Mouse (Mus musculus): ENCODE data around the gene Mettl8.
A peak's percentile ranks its signal among the peaks of the same experiment; 100 is the strongest.

The Mettl8 gene

GRCm38 (mm10) chr2:71055300-71056114, at the start of gene Mettl8, which contains the start of gene Dcaf17:
Gene Mettl8 (minus strand): TSS chr2:71055583.
Gene Dcaf17 (plus strand): TSS chr2:71055328.
- DNase-seq = peak; percentile 91

- DNase-seq = no peak
Observed at GRCm38 (mm10) chr2:71104696-71105095, 49.3 kb upstream of the Mettl8 start.

GRCm38 (mm10) chr2:71103292-71103680, 47.9 kb upstream of the Mettl8 start:
- no peak for DNase-seq

- no peak for DNase-seq
Observed at GRCm38 (mm10) chr2:71102621-71103291, 47.4 kb upstream of the Mettl8 start.

GRCm38 (mm10) chr2:71096170-71096569, 40.8 kb upstream of the Mettl8 start:
- DNase-seq = no peak

GRCm38 (mm10) chr2:71090660-71091445, 35.5 kb upstream of the Mettl8 start:
- no peak for DNase-seq

- no peak for DNase-seq
Observed at GRCm38 (mm10) chr2:71089766-71090165, 34.4 kb upstream of the Mettl8 start.

- no peak for DNase-seq
Observed at GRCm38 (mm10) chr2:71083454-71084193, 28.2 kb upstream of the Mettl8 start.

- peak; percentile 75 for DNase-seq
Observed at GRCm38 (mm10) chr2:71082416-71082815, 27.0 kb upstream of the Mettl8 start.

GRCm38 (mm10) chr2:71073828-71074227, 18.4 kb upstream of the Mettl8 start:
- no peak for DNase-seq

GRCm38 (mm10) chr2:71073330-71073729, 17.9 kb upstream of the Mettl8 start:
- no peak for DNase-seq

- DNase-seq = no peak
Observed at GRCm38 (mm10) chr2:71071601-71072000, 16.2 kb upstream of the Mettl8 start.

GRCm38 (mm10) chr2:71056115-71056835, 892 bp upstream of the Mettl8 start:
- no peak for DNase-seq

- no peak for DNase-seq
Observed at GRCm38 (mm10) chr2:71054716-71055115, 667 bp downstream of the Mettl8 start.

GRCm38 (mm10) chr2:71050511-71050910, 4.9 kb downstream of the Mettl8 start:
- no peak for DNase-seq

GRCm38 (mm10) chr2:71048896-71049295, 6.5 kb downstream of the Mettl8 start:
- no peak for DNase-seq

- DNase-seq = no peak
Observed at GRCm38 (mm10) chr2:71046751-71047320, 8.5 kb downstream of the Mettl8 start.

GRCm38 (mm10) chr2:71046151-71046550, 9.2 kb downstream of the Mettl8 start:
- DNase-seq = no peak

- DNase-seq = peak; percentile 81
Observed at GRCm38 (mm10) chr2:71039522-71040121, 15.8 kb downstream of the Mettl8 start.

- DNase-seq = no peak
Observed at GRCm38 (mm10) chr2:71037447-71037846, 17.9 kb downstream of the Mettl8 start.

- no peak for DNase-seq
Observed at GRCm38 (mm10) chr2:71033987-71034386, 21.4 kb downstream of the Mettl8 start.

Measured in layer of hippocampus, adult 9-11 months (tissue).